Mouse (Mus musculus) forelimb bud, embryonic 11.5 days (tissue): Measurements from ENCODE around the gene Cep63.
A peak's percentile ranks its signal among the peaks of the same experiment; 100 is the strongest.

Experiments used
- DNase-seq: peaks from one replicate; pipeline ENCODE4 v3.0.0-alpha.2; 2012; ENCODE audit warnings: low read depth, low spot score

Gene Cep63

DNA sequence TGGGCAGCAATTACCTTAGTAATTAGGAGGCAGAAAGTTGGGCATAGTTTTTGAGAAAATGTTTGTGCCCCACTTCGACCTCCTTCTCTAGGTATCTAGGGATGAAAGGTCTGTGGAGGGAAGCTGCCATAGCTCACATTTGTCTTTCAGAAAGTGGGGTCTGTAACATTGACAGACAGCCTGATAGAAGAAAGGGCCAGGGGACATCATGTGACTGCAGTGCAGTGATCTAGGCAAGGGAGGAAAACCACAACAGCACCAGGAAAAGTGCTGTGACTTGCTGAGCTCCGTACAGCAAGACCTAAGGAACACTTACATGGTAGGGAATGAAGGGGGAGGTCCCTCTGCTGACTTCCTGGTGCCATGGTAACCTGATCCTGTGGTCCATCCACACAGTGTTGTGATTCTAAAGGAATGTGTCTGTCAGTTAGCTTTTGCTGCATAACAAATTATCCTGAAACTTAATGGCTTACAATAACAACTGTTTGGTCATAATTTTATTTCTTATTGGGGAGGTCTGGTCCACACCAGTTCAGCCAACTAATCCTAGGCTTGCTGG, 5.3 kb upstream of the Cep63 start:
- DNase-seq: no peak

DNA sequence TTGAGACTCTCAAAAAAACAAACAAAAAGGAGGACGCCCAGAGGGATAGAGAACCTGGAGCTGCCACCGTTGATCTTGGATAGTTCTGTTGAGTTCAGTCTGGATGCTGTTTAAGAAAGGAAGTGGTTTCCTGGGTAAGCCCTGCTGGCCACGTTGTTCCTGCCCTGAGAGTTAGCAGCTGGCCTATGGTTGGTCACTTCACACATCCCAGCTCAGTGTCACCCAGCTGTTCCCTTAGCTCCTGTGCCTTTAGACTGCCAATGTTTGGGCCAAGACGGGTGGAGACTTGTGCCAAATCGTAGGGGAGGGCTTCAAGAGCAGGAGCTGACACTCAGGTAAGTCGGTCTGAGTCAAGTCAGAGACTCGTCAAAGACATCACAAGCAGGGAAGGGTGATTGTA, 2.7 kb upstream of the Cep63 start:
- no peak for DNase-seq

DNA sequence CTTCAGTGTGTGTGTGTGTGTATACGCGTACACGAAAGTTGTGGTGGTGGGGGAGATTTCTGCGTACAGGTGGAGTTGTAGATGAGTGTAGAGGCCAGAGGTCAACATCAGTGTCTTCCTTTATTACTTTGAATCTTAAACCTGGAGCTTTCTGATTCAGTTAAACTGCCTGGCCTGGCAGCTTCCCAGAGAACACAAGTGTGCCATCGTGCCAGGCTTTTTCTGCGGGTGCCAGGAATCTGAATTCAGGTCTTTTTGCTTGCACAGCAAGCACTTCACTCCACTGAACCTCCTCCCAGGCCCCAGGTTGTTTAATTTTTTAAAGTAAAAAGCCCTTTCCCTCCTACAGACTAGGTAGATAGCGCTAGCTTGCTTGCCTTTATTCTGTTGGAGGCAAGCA, 1.1 kb upstream of the Cep63 start:
- DNase-seq: no peak

DNA sequence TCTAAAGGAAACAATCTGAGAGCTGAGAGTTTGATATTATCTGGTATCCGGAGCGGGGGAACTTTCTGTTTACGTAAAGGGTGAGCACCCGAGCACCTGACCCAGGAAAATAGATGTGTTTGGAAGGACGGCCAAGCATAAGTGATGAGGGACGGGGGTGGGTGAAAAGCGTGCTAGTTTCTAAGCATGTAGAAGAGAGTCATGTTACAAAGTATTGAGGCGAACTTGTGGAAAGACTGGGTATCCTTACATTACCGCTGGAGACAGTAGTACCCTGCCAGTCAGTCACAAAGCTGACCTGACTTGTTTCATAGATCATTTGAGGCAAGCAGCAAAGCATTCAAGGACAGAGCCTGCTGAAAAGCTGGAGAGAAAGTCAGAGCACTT, 498 bp upstream of the Cep63 start:
- no peak for DNase-seq

DNA sequence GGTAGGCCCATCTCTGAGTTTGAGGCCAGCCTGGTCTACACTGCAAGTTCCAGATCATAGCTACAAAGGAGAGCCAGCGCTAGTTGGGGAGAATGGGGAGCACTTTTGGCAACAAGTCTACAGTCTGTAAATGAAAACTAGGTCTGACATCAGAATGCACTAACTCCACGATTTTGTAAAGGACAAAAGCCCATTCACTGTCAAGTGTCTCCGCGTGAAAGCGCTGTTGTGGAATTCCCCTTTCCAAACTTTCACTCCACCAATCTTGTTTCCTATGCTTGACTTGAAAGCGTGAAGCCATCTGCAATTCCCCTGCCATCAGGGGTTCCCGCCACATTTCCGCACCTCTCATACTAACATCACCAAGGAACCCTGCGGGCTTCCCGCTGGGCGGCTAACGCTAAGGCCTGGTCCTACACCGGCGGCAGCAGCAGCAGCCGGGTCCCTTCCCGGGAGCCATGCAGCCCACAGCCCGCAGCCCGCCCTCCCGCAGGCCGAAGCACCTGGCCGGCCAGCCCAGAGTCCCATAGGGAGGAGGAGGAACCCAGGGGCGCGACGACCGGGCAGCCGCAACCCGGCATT, 842 bp downstream of the Cep63 start:
- peak; percentile 50 for DNase-seq

DNA sequence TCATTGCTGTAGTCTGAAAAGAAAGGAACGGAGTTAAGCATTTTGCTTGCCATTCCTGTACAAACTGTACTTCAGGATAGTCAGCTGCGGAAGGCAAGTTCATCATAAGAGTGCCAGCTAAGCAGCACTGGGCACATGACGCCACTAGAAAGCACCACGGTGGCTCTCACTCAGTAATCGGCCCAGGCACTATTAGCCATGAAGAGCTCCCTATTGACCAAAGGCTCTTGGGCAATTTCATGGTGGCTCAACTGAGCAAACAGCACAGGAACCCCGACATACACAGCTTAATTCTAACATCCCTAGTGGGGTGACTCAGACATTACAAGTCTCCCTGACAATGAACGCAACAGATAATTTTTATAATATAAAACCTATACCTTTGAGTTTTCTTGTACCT, 2.8 kb downstream of the Cep63 start:
- DNase-seq: no peak

DNA sequence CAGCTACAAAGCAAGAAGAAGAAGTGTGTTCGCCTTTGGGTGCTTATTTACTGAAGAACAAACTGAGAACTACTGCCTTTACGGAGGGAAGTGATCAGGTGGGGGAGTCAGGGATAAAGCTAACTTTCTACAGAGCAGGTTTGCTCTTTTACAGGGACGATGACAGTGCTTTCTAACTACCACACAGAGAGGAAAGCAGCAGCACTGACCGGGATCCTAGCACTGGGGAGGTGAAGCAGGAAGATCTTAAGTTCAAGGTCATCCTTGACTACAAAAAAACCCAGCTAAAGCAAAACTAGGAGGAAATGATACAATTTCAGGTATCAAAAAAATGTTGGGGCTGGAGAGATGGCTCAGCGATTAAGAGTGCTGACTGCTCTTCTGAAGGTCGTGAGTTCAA, 3.5 kb downstream of the Cep63 start:
- no peak for DNase-seq

DNA sequence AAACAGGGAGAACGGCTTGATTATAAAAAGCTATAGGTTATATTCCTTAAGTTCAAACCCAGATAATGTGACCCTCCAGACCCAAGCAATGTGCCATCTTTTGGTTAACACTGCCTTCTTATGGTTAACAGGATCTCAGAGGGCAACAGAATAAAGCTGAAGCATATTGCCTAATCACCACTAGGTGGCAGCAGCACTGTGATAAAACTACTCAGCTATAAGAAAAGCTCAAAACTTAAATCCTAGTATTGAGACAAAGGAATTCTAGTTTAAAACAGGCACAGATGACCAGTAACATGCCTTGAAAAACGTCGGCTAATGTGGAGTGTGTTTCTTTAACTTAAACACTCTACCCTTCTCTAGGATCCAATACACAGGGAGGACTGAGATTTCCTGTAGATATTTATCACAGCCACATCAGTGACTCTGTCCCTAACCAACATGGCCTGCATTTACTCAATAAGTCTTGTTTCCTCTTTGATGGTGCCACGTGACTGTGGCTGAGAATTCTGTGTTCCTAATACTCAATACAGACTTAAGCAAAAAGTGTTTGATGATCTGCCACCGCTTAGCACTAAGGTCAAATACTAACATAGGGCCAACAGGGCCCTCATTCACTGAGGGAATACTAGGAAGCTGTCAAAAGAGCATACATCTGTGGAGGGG, 4.0 kb downstream of the Cep63 start:
- peak; percentile 86 for DNase-seq

DNA sequence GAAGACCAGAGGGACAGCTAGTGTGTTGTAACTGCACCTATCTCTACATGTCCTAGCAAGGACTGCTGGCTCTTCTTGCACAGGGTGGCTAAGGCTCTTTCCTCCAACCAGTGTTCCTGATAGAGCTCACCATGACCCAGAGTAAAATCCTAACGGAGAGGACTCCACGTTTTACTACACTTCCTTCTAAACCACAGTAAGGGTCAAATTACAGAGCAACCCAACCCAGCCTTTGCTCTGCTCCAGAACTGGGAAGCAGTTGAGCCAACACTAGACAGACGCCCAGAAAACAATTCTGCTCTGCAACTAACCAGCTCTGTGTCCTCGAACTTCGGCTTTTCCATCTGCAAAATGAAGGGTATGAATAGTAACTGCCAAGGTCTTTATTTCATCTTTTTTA, 4.9 kb downstream of the Cep63 start:
- peak; percentile 20 for DNase-seq

DNA sequence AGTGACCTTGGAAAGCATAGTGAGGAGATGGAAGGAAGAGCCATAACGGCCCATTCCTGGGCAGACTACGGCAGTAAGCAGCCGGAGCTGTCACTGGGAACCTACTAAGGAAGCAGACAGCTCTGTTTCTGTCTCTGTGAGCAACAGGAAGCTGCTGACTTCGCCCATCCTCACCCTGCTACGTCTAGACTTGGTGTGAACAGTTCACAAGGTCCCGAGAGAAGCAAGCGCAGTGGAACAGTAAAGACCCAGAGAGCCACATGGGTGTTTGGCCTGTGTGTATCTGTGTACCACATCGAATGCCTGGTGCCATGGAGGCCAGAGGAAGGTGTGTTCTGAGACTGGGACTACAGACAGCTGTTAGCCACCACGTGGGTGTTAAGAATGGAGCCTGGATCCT, 10.1 kb downstream of the Cep63 start:
- no peak for DNase-seq

DNA sequence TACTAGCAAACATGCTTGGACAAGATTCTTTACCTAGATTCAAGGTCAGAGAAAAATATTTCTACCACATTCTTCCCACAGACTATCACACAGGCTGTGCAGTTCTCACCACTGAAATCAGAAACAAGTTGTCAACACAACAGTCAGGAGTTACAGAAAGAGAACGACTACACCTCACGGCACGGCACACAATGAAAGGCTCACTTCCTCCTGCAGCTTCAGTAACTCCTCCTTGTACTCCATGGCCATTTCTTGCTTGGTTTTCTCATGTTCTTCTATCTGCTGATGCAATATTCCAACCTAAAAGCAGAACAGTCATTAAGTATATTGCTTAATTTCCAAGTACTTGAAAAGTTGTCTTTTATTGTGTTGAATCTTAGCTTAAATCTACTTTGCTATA, 11.3 kb downstream of the Cep63 start:
- no peak for DNase-seq

DNA sequence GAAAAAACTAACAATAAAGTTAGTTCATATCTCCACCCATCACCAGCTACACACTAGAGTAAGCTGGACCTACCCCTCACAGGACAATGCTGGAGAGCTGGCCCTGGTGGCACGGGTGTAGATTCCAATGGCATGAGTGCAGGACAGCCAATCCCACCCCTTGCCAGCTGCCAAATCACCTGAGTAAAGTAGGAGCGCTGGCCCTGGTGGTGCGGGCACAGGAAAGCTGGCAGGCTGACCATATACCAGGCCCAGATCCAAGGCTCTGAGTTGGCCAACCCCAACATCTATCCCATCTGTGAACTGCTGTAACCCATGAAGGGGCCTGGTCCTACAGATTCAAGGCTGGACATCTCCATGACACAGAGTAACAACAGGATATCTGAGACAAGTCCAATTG, 17.1 kb downstream of the Cep63 start:
- no peak for DNase-seq

DNA sequence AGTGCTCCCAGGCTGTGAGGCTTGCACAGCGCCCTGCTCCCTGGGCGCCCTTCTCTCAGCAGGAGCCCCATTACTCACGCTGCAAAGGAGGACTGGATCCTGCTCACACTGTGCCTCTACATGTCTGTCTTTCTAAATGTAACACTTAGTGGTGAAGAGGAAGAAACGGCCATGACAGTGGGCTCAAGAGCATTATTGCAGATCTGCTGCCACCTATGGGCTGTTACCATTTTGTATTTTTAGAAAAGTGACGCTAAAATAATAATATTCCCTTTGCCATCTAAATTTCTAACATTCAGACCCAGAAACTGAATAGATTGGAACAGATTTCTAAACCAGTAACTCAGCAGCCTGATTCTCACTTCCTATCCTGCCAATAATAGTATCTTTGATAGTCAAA, 18.9 kb downstream of the Cep63 start:
- no peak for DNase-seq

DNA sequence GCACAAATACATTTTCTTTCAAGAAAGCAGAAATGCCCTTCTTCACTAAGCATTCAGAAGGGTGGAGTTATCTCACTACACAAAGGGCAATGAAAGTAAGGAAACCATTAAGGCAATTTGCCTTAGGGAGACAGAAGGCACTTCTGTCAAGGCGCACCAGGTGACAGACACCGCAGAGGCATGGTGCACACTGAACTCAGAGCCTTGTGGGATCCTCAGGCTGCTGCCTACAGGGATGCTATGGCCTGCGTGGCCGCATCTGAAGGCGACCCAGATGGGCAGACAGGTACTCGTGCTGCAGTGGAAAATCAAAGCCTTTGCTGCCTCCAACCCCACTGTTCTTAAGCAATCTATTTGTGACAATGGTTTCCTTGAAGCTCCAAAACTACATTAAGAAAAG, 21.2 kb downstream of the Cep63 start:
- no peak for DNase-seq

DNA sequence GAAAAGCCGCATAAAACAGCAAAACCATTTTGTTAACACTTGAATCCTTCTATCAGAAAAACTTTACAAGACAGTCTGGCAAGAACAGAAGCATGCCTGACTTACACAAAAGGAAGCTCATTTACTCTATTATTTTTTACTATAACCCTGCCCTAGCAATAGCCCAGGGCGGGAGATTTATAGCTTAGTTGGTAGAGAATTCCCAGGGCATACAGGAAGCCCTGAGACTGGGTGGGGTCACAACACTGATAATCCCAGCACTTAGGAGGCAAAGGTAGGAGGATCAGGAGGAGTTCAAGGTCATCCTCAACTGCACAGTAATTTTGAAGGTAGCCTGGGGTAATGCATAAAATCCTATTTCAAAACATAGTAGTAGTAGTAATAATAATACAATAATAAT, 24.7 kb downstream of the Cep63 start:
- no peak for DNase-seq

DNA sequence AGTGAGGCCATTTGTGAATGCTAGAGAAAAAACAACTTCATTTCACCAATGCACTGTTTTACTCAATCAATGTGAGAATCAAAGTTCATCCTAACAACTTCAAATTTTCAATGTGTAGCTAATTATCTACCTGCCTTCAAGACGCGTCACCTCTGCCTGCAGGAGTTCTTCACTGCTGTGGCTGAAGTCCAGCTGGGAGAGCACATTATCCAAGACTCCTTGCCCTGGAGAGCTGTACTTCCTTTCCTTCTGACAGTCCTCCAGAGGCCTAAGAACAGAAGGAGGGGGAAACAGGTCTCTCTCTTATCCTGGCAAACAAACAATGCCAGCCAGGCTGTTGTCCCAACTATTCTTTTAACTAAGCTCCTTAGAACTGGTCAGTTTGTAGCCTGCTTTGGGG, 25.1 kb downstream of the Cep63 start:
- no peak for DNase-seq

DNA sequence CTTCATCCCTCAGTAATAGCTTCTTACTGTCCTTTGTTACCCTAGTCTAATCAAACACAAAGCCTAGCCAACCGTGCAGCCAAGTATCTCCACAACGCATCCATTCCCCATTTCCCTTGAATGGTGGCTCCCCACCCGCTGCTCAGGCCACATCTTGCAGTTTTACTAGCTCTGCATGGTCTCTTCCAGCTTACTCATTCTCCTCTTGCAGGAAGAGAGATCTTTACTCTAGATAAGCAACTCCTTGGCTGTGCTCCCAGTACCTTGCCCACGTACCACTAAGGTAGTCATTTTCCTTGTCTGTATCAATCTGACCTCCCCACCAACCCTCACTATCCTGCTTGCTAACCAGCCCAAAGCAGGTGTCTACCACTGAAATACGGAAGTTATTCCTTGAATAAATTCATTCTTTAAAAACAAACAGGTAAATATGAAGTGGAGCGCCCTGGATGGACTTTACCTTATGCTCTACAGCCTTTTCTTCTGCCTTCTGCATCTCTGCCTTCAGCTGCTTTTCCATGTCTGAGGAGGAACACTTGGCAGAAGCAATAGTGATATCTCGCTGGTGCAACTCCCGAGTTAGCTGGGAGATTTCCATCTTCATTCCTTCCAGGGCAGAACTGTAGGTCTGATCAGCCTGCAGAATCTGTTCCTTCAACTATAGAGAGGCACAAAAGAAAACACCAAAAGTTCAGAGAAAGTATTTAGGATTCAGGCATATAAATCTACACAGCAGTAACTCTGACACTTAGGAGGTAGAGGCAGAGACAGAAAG, 30.5 kb downstream of the Cep63 start:
- no peak for DNase-seq

DNA sequence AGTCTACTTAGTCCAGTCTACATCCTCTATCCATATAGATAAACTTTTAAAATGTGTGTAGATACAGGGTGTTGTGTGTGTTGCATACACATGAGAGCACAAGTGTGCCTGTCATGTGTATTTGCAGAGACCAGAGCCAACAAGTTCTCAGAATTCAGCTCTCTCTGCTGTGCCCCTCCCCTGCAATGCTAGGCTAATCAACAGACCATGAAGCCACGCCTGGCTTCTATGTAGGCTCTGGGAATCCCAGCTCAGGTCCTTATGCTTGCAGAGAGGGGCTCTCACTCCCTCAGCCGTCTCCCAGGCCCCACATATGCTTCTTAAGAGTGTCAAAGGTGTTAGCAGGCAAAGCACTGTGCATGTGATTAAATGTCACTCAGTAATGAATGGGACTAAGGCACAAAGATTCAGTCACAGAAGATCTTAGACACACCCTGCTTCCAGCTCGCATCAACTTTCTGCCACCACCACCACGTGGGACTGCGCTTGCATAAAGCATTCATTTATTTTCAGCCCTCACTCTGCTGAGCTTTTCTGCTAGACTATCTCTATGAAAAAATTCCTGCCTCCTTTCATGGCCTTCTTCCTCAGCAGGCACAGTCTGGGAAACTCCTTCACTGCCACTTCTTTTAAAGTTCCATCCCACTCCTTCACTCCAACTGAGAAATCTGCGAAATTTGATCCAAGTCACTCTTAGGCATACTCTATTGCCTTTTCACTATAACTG, 31.5 kb downstream of the Cep63 start:
- no peak for DNase-seq

DNA sequence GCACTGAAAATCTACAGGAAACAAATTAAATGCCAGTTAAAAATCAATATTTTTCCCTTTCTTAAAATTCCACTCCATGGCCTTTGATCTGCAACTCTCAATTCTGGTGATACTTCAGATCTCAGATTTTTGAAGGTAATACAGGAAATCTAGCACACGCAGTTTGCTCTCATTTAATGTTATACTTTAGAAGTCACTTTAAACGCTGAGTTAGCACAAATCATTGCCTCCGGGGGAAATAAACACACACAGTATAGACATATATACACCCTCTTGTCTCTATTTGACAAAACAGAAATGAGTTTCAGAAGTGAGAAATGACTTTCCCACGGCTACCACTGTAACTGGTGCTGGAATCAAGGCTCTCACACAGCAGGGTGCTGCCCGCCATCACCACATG, 39.0 kb downstream of the Cep63 start:
- DNase-seq: no peak

DNA sequence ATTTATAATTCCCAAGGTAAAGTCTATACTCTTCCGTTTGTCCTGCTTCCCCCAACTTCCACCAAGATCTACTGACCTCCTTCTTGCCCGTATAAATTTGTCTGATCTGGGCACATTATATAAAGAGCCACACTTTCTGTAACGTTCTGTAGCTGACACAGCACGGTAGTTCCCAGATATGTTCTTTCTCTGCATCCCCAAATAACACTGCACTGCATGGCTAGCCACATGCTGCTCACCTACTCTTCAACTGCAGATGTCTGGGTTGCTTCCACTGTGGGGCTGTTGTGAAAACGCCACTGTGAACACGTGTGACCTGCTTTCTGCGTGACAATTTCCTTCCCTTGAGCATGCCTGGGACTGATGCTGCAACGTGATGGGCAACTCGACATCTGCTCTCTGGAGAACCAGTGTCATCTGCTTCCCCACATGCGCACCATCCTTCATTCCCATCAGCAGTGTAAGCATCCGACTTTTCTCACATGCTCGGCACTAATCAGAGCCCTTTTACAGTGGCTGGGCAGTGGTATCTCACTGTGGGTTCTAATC, 44.3 kb downstream of the Cep63 start:
- DNase-seq: no peak

DNA sequence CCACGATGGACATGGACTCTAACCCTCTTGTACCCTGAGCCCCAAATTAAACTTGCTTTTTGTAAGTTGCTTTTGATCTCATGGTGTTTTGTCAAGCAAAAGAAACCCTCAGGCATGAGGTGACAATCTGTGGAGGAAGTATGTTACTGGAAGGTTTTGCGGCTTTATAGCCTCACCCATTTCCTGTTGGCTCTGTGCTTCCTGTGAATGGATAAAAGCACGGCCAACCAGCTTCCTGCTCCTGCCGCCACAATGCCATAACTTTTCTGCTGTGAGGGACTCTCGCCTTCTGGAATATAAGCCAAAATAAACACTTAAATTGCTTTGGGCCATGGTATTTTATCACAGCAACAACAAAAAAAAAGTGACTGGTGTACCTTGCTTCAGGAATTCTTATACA, 48.9 kb downstream of the Cep63 start:
- no peak for DNase-seq

DNA sequence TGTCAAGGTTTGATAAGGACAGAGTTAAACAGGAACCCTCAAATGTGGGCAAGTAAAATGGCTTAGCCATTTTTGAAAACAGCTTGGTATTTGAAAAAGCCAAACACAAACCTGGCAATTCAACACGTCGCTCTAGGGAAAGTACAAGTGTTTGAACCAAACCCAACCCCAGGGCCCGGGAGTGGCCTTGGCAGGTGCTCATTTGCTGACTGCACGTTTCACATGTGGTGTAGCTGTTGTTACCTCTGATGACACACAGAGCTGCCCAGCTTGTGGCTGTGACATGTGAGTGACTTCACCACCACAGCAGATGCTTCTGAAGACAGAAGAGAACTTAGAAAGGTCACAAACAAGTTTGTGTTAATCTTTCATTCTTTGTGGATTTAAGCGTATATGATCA, 53.4 kb downstream of the Cep63 start:
- no peak for DNase-seq
